Mouse (Mus musculus) heart, postnatal 0 days (tissue): ENCODE results near the gene Pdlim1.

Source experiments
- CTCF ChIP-seq: IDR thresholded peaks from 2 replicates; pipeline ENCODE4 v1.5.1; 2016; ENCODE audit warnings: antibody characterized with exemption, control low read depth, low read depth
- EP300 ChIP-seq: IDR thresholded peaks from 2 replicates; pipeline ENCODE4 v1.6.1; 2016; ENCODE audit warnings: antibody characterized with exemption, low read depth

GRCm38 (mm10) chr19:40187160-40187559 lies 84.5 kb downstream of the Pdlim1 start, which contains the start of gene Cyp2c70:
- no peak for TF ChIP-seq EP300
- TF ChIP-seq CTCF, result no peak
